Mouse (Mus musculus) lung, postnatal 0 days (tissue): ENCODE measurements around the gene Gm10142.

ENCODE experiments used
- CTCF ChIP-seq: IDR thresholded peaks from 2 replicates; pipeline ENCODE4 v1.5.1; 2016; ENCODE audit warnings: antibody characterized with exemption, mild to moderate bottlenecking
- EP300 ChIP-seq: IDR thresholded peaks from 2 replicates; pipeline ENCODE4 v1.6.1; 2016; ENCODE audit warnings: antibody characterized with exemption, mild to moderate bottlenecking, control low read depth

DNA sequence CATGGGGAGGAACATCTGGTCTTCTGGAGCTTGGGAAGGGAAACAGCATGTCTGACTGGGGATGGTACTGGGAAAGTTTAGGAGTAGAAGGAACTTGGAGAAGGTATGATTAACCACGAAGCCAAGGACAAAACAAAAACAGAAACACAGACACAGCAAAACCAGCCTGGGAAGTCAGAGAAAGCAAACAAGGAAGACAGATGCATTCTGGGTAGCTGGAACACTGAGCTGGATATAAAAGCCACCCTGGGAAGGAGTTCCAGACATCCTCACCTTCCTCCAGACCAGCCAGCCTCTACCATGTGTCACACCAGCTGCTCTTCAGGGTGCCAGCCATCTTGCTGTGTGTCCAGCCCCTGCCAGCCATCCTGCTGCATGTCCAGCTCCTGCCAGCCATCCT is at the start of gene Gm10142:
- no peak for TF ChIP-seq CTCF
- TF ChIP-seq EP300: no peak
